Mouse (Mus musculus) neural tube, embryonic 15.5 days (tissue): ENCODE measurements around the gene Dclre1a. TPM values are rescaled to one million over a fixed set of nuclear protein-coding genes. Genes with fewer than 3 reads are reported as not detected.

Experiments used
- ATAC-seq: fragments of 200-750 bp; cut with Nextera tagmentation; 2 replicates; pipeline ENCODE4 v1.8.0; 2017; ENCODE audit warnings: mild to moderate bottlenecking, moderate TSS enrichment, moderate library complexity; ENCODE audit not compliant: low FRiP score
- H3K27ac ChIP-seq: fragments of 300-500 bp; sonication (generic); replicated peaks from 2 replicates; pipeline ENCODE4 v1.5.1; 2015; ENCODE audit warnings: mild to moderate bottlenecking, inconsistent platforms
- H3K27me3 ChIP-seq: fragments of 300-500 bp; sonication (generic); replicated peaks from 2 replicates; pipeline ENCODE4 v1.6.1; 2015; ENCODE audit warnings: inconsistent platforms
- H3K36me3 ChIP-seq: fragments of 300-500 bp; sonication (generic); 2 replicates; pipeline ENCODE4 v1.6.1; 2015; ENCODE audit warnings: inconsistent platforms
- H3K4me1 ChIP-seq: fragments of 300-500 bp; sonication (generic); 2 replicates; pipeline ENCODE4 v1.6.1; 2015; ENCODE audit warnings: inconsistent platforms
- H3K4me2 ChIP-seq: fragments of 300-500 bp; sonication (generic); 2 replicates; pipeline ENCODE4 v1.6.1; 2015; ENCODE audit warnings: inconsistent platforms, mild to moderate bottlenecking, moderate library complexity
- H3K4me3 ChIP-seq: fragments of 300-500 bp; sonication (generic); replicated peaks from 2 replicates; pipeline ENCODE4 v1.5.1; 2015; ENCODE audit warnings: mild to moderate bottlenecking, inconsistent platforms
- H3K9ac ChIP-seq: fragments of 300-500 bp; sonication (generic); replicated peaks from 2 replicates; pipeline ENCODE4 v1.6.1; 2015; ENCODE audit warnings: mild to moderate bottlenecking, inconsistent platforms
- H3K9me3 ChIP-seq: fragments of 300-500 bp; sonication (generic); replicated peaks from 2 replicates; pipeline ENCODE4 v1.6.1; 2016; ENCODE audit warnings: inconsistent platforms
- WGBS: fragments of 180-500 bp; shearing (Covaris S2); methylation state at CpG from one replicate; pipeline ENCODE4 v1.1.7; 2015; ENCODE audit warnings: mixed read lengths; 5-methylcytosine and 5-hydroxymethylcytosine counted together
- polyA plus RNA-seq: library from polyadenylated mRNA; unstranded; fragments of >200 nt; fragmentation: Nextera tagmentation; extraction: Ambion mirVana; gene quantifications from 2 replicates; pipeline ENCODE4 v1.2.1, GENCODE M21; 2015

Dclre1a gene
- polyA plus RNA-seq, 1 experiment from 2014 or later: 13.2 TPM

DNA sequence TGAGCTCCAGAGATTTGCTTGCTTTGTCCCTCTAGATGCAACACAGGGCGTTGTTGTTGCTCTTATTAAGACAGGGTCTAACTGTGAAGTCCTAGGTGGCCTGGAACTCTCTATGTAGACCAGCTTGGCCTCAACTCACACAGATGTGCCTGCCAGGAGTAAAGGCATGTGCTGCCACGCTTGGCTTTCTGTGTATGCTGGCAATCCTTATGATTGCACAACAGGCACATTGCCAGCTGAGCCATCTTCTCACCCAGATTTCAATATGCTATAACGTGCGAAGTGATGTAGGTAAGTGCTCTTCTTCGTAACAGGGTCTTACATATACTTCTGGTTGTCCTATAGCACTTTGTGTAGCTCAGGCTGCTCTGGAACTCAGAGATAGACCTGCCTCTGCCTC lies 23.9 kb upstream of the Dclre1a start:
- no peak for ATAC-seq

DNA sequence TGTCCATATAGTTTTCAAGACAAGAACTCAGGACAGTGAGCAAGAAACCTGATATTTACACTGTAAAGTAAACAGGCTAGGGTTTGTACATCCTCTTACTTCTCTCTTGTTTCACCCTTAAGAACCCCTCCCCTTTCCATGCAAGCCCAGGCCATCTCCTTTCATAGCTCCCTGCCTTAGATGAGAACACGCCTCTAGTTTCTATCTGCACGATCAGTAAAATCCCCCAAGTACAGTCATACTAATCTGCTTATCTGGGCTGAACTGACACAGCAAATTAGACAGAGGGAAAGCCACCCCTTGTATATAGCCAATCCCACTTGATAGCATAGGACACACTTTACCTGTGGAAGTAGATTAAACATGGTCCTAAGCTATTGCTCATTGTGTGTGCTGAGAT lies 23.2 kb upstream of the Dclre1a start:
- WGBS: 88% methylated on average over 2 of the region's 2 CpGs

More for the DNA sequence above, 23.9 kb upstream of the Dclre1a start:
- no peak overlapping the region for H3K27ac ChIP-seq
- 87% methylated on average over 5 of the region's 5 CpGs for WGBS
- H3K9me3 ChIP-seq: no peaks in the 10 kb centered on the region
- peaks cover 18% of the 10 kb centered on the region for H3K36me3 ChIP-seq
- no peak overlapping the region for H3K4me2 ChIP-seq
- no peaks in the 10 kb centered on the region for H3K27me3 ChIP-seq
- peaks cover 8% of the 10 kb centered on the region; the same call in 1 of the 2 replicates for H3K4me1 ChIP-seq
- no peak overlapping the region for H3K9ac ChIP-seq
- no peak overlapping the region for H3K4me3 ChIP-seq

DNA sequence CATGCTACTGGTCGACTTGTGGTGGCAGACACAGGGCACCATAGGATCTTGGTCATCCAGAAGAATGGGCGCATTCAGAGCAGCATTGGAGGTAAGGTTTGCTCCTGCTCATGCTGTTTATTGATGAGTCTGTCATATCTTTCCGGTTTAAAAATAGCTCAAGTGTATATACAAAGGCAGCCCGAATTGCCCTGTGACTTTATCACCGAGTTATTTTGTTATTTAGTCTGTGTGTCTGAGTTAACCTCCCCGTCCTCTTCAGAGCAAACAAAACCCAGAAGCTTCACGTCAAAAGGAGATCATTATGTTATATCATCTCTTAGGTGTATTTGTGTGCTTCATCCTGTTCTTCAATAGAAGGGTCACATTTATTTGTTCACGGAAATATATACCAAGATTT lies 22.8 kb upstream of the Dclre1a start:
- Histone ChIP-seq H3K4me1 (peaks cover 10% of the 10 kb centered on the region; the same call in 1 of the 2 replicates), H3K9ac (no peak overlapping the region), H3K27me3 (no peaks in the 10 kb centered on the region), H3K27ac (no peak overlapping the region), H3K4me2 (no peak overlapping the region), H3K36me3 (peaks cover 14% of the 10 kb centered on the region), H3K9me3 (no peaks in the 10 kb centered on the region), H3K4me3 (no peak overlapping the region)
- no peak for ATAC-seq
- 93% methylated on average over 8 of the region's 8 CpGs for WGBS

More for the DNA sequence above, 23.2 kb upstream of the Dclre1a start:
- no peak for ATAC-seq
- Histone ChIP-seq H3K4me1 (peaks cover 10% of the 10 kb centered on the region; the same call in 1 of the 2 replicates), H3K9ac (no peak overlapping the region), H3K4me2 (no peak overlapping the region), H3K27me3 (no peaks in the 10 kb centered on the region), H3K27ac (no peak overlapping the region), H3K4me3 (no peak overlapping the region), H3K9me3 (no peaks in the 10 kb centered on the region), H3K36me3 (peaks cover 18% of the 10 kb centered on the region)

DNA sequence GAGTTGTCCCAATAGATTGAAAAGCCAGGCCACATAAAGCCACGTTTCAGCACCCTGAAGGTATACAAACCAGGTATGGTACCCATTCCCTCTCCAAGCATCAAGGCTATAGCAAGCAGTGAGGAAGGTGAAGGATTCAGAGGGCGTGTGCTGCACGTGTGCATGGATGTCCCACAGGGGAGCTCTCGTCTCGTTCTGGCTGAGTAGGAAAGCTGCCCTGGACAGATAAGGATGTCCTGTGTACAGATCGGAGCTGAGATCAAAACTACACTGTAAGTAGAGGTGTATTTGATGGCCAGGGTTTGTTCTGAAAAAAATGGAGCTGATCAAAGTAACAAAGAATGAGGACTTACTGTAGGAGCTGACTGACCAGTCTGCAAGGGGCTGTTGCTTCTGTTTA lies 18.9 kb upstream of the Dclre1a start:
- peaks cover 10% of the 10 kb centered on the region; the same call in 1 of the 2 replicates for H3K4me1 ChIP-seq
- no peak for ATAC-seq
- H3K4me2 ChIP-seq: no peak overlapping the region
- 74% methylated on average over 6 of the region's 6 CpGs for WGBS
- peaks cover 9% of the 10 kb centered on the region for H3K36me3 ChIP-seq
- no peak overlapping the region for H3K4me3 ChIP-seq
- no peaks in the 10 kb centered on the region for H3K27me3 ChIP-seq
- H3K27ac ChIP-seq: no peak overlapping the region
- H3K9me3 ChIP-seq: no peaks in the 10 kb centered on the region
- no peak overlapping the region for H3K9ac ChIP-seq

DNA sequence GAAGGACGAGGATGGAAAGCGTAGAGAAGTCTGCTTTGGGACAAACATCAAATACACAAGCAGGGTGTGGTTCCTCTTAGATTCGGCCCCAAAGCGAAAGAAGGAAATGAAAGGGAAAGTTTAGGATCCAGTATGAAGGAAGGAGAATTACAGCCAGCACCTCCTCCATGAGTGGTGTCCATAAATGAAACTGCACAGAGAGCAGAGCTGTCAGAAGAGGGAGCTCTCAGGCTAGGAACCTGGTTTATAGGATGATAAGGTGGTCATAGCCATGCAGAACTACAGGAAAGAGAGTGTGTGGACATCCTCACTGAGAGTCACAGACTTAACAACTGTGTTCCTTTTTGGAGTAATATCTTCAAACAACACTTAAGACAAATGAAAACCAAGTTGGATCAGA lies 18.0 kb upstream of the Dclre1a start:
- peaks cover 6% of the 10 kb centered on the region; the same call in 1 of the 2 replicates for H3K36me3 ChIP-seq
- H3K4me3 ChIP-seq: no peak overlapping the region
- ATAC-seq: no peak
- no peak overlapping the region for H3K27ac ChIP-seq
- 95% methylated on average over 4 of the region's 4 CpGs for WGBS
- no peaks in the 10 kb centered on the region for H3K27me3 ChIP-seq
- H3K4me2 ChIP-seq: no peak overlapping the region
- H3K9me3 ChIP-seq: no peaks in the 10 kb centered on the region
- no peak overlapping the region for H3K9ac ChIP-seq
- peaks cover 7% of the 10 kb centered on the region; the same call in 1 of the 2 replicates for H3K4me1 ChIP-seq

DNA sequence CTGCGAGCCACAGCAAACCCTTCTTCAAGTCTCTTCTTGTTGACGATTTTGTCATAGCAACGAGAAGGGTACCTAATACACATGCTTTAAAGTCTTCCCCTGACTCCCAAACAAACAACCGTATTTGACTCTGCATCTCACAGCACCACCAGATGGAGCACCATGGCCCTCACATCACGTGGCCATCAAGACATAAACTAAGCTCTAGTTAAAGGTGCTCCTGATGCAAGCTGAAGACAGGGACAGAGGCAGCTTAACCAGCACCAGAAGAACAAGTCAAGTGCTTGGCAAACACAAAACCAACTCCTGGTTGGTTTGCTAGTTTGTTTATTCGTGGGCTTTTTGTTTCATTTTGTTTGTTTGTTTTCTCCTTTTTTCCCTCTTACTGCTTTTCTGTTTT lies 17.3 kb upstream of the Dclre1a start:
- no peaks in the 10 kb centered on the region for H3K9me3 ChIP-seq
- no peaks in the 10 kb centered on the region for H3K27me3 ChIP-seq
- H3K4me3 ChIP-seq: no peak overlapping the region
- no peak for ATAC-seq
- H3K4me2 ChIP-seq: no peak overlapping the region
- no peak overlapping the region for H3K27ac ChIP-seq
- H3K9ac ChIP-seq: no peak overlapping the region
- WGBS: 69% methylated on average over 6 of the region's 6 CpGs
- H3K4me1 ChIP-seq: peaks cover 7% of the 10 kb centered on the region; the same call in 1 of the 2 replicates
- H3K36me3 ChIP-seq: 0 out of 2 replicates have a peak, but pooled peaks cover under 1% of the 10 kb centered on the region

DNA sequence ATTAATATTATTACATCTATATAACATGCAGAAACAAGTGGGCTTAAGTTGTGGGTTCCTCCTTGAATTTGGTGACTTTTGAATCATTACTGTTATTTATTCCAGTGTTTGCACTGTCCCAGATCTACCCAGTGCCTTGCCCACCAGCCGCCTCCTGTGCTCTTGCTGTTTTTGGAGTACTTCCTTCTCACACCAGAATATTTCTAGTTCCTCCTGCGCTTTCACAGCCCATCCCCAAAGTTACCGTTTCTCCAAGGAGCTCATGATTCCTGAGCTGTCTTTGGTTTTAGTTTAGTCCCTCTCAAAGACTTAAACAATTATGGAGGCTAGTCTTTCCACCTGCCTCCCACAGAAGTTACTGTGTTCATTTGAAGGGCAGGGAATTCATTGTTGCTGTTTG lies 15.4 kb upstream of the Dclre1a start:
- Histone ChIP-seq H3K36me3 (no peaks in the 10 kb centered on the region; the same call in 1 of the 2 replicates), H3K9ac (no peak overlapping the region), H3K9me3 (no peaks in the 10 kb centered on the region), H3K4me2 (no peak overlapping the region), H3K4me3 (no peak overlapping the region), H3K27me3 (no peaks in the 10 kb centered on the region), H3K4me1 (peaks cover 7% of the 10 kb centered on the region; the same call in 1 of the 2 replicates), H3K27ac (no peak overlapping the region)
- no peak for ATAC-seq
- WGBS: 93% methylated on average over 3 of the region's 3 CpGs

DNA sequence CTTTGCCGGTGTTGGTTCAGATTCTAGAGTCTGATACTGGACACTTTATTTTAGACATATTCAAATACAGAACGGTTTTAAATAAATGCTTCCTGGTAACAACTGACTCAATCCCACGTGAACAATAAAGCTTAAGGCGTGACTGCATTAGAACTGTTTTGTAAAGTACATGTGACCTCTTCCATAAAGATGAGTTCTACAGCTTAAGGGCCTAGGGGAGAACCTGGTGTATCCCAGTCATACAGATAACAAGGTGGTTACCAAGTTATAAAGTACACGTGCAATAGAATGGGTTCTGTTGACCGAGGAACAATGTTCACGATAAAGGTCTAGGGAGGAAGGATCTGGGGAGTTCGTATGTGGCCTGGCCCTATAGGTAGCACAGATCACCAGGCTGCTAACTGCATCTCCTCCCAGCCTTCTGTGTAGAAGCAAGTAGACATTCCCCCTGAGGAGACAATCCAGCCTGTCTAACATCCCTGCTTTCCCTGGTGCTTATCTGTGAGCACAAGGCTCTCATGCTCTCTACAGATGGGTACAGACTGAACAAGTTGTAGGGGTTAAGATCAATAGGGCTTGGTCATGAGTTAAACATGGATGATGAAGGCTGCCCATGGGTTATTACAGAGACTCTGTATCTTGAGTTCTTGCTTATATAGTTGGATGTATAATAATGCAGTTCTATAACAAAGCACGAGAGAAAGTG lies 14.6 kb upstream of the Dclre1a start:
- peaks cover 7% of the 10 kb centered on the region; the same call in 1 of the 2 replicates for H3K4me1 ChIP-seq
- H3K9ac ChIP-seq: no peak overlapping the region
- ATAC-seq: no peak
- no peak overlapping the region for H3K4me3 ChIP-seq
- no peak overlapping the region for H3K27ac ChIP-seq
- no peaks in the 10 kb centered on the region; the same call in 1 of the 2 replicates for H3K36me3 ChIP-seq
- WGBS: 89% methylated on average over 9 of the region's 9 CpGs
- H3K9me3 ChIP-seq: no peaks in the 10 kb centered on the region
- H3K27me3 ChIP-seq: no peaks in the 10 kb centered on the region
- no peak overlapping the region for H3K4me2 ChIP-seq

DNA sequence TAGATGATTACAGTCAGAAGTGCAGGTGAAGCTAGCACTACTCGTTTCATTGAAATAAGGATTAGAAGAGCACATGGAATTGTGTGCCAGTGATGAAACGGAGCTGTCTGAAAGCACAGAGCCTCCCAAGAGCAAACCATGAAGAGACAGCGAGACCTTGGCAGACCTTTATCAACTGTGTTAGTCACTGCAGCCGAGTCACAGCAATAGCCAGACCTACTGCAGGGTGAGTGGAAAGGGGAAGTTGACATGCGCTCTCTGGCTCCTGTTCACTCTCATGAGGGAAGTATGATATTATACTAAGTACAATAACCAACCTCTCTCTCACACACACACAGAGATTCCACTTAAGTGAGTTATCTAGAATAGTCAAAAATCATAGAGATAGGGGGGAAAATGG lies 8.0 kb upstream of the Dclre1a start:
- peaks cover 1% of the 10 kb centered on the region; the same call in 1 of the 2 replicates for H3K4me1 ChIP-seq
- H3K4me2 ChIP-seq: no peak overlapping the region
- H3K36me3 ChIP-seq: peaks cover 24% of the 10 kb centered on the region
- 89% methylated on average over 5 of the region's 5 CpGs for WGBS
- ATAC-seq: no peak
- H3K27ac ChIP-seq: no peak overlapping the region
- no peaks in the 10 kb centered on the region for H3K9me3 ChIP-seq
- H3K4me3 ChIP-seq: no peak overlapping the region
- no peaks in the 10 kb centered on the region for H3K27me3 ChIP-seq
- no peak overlapping the region for H3K9ac ChIP-seq

DNA sequence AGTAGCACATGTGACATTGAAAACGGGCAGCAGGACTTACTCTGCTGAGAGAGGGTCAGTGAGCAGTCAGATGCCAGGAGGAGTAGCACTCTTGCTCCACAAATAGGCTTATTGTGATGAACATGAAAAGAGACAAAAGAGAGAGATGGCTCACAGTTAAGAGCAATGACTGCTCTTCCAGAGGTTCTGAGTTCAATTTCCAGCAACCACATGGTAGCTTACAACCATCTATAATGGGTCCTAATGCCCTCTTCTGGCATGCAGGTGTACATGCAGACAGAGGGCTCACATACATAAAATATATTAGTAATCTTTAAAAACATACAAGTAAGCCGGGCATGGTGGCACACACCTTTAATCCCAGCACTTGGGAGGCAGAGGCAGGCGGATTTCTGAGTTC lies 5.2 kb upstream of the Dclre1a start:
- no peak overlapping the region for H3K4me3 ChIP-seq
- no peak overlapping the region for H3K9ac ChIP-seq
- peaks cover 16% of the 10 kb centered on the region for H3K4me1 ChIP-seq
- H3K27me3 ChIP-seq: no peaks in the 10 kb centered on the region
- ATAC-seq: no peak
- peaks cover 24% of the 10 kb centered on the region for H3K36me3 ChIP-seq
- H3K27ac ChIP-seq: no peak overlapping the region
- 97% methylated on average over 3 of the region's 3 CpGs for WGBS
- no peak overlapping the region for H3K4me2 ChIP-seq
- no peaks in the 10 kb centered on the region for H3K9me3 ChIP-seq

DNA sequence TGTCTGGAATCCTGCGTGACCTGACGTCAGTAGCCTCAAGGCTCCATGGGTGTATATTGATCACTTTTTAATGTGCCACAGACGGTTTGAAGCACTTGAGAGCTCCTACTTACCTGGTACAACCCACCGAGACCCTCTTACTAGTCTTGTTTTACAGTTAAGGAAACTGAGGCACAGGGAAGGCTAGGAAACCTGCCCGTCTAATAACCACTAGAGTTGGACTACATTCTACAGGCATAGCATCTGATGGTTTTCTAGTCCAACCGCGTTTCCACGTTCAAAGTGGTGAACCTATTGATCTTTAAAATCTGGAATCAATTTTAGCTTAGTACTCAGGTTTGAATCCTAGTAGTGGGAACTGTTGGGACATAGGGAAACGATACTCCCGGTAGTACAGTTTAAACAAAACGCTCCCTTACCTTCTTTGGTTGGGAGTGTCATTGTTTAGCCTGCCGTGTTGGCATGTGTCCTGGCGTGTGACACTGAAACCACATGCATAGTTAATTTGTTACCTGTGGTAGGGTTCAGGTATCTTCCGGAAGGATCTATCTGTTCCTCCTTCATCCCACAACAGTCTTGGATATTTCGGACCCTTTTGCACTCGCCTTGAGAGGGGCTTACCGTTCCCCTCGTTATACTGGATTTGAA lies 1.1 kb upstream of the Dclre1a start:
- no peak; the same call in 1 of the 2 replicates for ATAC-seq
- peaks cover 21% of the 10 kb centered on the region for H3K36me3 ChIP-seq
- 26% methylated on average over 18 of the region's 18 CpGs for WGBS

More for the DNA sequence above, 1.1 kb upstream of the Dclre1a start:
- H3K27me3 ChIP-seq: no peaks in the 10 kb centered on the region
- peak overlapping the region; percentile 87 for H3K4me2 ChIP-seq
- no peaks in the 10 kb centered on the region for H3K9me3 ChIP-seq
- H3K27ac ChIP-seq: peak overlapping the region; percentile 93
- H3K4me1 ChIP-seq: peaks cover 24% of the 10 kb centered on the region
- peak overlapping the region; percentile 92 for H3K9ac ChIP-seq
- H3K4me3 ChIP-seq: peak overlapping the region; percentile 96
